Comparison of ENCODE assay signal across 9 mouse cellular contexts in the genomic region with DNA sequence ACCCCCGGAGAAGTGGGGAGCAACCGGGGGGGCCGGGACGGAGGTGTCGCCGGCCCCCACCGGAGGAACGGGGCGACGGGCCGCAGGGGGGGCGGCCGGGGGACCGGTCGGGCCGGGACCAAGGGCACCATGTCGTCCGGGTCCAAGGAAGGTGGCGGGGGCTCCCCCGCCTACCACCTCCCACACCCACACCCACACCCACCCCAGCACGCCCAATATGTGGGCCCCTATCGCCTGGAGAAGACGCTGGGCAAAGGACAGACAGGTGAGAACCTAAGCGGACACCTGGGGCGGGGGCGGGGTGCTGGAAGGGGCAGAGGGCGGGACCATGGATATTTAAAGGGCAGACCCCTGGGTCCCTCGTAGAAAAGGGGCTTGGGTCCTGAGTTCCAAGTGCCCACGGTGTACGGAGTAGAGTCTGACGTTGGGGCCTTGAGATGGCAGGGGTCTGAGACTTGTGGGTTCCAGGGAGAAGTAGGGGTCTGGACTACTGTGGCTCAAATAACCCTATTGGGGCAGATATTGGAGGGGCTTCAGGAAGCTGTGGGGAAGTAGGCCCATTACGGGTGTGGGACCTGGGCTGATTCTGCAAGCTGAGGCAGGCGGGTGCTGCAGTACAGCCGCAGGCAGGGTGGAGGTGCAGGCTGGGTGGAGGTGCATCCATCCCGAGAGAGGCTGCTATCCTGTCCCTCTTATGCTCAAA. TPM values are rescaled to one million over a fixed set of nuclear protein-coding genes. Genes with fewer than 3 reads are reported as not detected.
DNase-seq lines count a peak whose midpoint lies in the region; ATAC-seq and TF ChIP-seq lines count a peak whose summit lies in the region.
"Had no signal": no experiment of that assay in that cellular context is flagged by ENCODE, and none has a peak within 500 bp of the region (broad histone marks: within the 10 kb centered on the region; RNA-seq: fewer than 3 reads in every experiment).

No protein-coding gene starts in this region.

- WGBS in heart, embryonic 12.5 days, result 10% methylated on average over 19 of the region's 35 CpGs
- WGBS in limb, embryonic 10.5 days, result 6% methylated on average over 26 of the region's 35 CpGs
- WGBS in olfactory bulb, adult 2 months, result 3% methylated on average over 35 of the region's 35 CpGs

- H3K4me3 ChIP-seq in heart, embryonic 12.5 days, result peak overlapping the region; percentile 92
- H3K4me3 ChIP-seq in embryonic fibroblast, embryonic 13.5 days (ENCODE audit: insufficient read depth, low read length), result peak overlapping the region; percentile 60
- H3K4me3 ChIP-seq in limb, embryonic 10.5 days, result peak overlapping the region; percentile 98
- peak overlapping the region; percentile 71 for H3K4me3 ChIP-seq in olfactory bulb, adult 2 months (ENCODE audit: insufficient read depth, low read depth, low read length)

- H3K9ac ChIP-seq in heart, embryonic 12.5 days, result peak overlapping the region; percentile 99

- TF ChIP-seq POLR2A in embryonic fibroblast, embryonic 13.5 days (IDR thresholded peaks at IDR 0.05; ENCODE audit: low read depth, low read length), result no peak
- no peak for TF ChIP-seq POLR2A in olfactory bulb, adult 2 months (IDR thresholded peaks at IDR 0.05; ENCODE audit: insufficient read depth, low read depth, low read length)

- TF ChIP-seq CTCF in embryonic fibroblast, embryonic 13.5 days (IDR thresholded peaks at IDR 0.05; ENCODE audit: borderline replicate concordance, insufficient read depth, low read length), result no peak
- no peak for TF ChIP-seq CTCF in olfactory bulb, adult 2 months (IDR thresholded peaks at IDR 0.05; ENCODE audit: insufficient read depth, low read depth, low read length)

- ATAC-seq in heart, embryonic 12.5 days (ENCODE audit: insufficient number of reproducible peaks, low FRiP score), result peak; percentile 64

- peaks cover 20% of the 10 kb centered on the region for H3K4me1 ChIP-seq in heart, embryonic 12.5 days (replicated peaks)
- no peaks in the 10 kb centered on the region for H3K4me1 ChIP-seq in embryonic fibroblast, embryonic 13.5 days (ENCODE audit: control insufficient read depth, insufficient read depth, low read length)
- peaks cover 18% of the 10 kb centered on the region for H3K4me1 ChIP-seq in limb, embryonic 10.5 days
- peaks cover 9% of the 10 kb centered on the region; the same call in 1 of the 2 replicates for H3K4me1 ChIP-seq in olfactory bulb, adult 2 months (ENCODE audit: control insufficient read depth, insufficient read depth, low read length)

- no peaks in the 10 kb centered on the region for H3K27me3 ChIP-seq in heart, embryonic 12.5 days (replicated peaks)
- no peaks in the 10 kb centered on the region for H3K27me3 ChIP-seq in limb, embryonic 10.5 days (ENCODE audit: low read depth, poor library complexity, severe bottlenecking)

- peaks cover 36% of the 10 kb centered on the region for H3K36me3 ChIP-seq in heart, embryonic 12.5 days
- H3K36me3 ChIP-seq in limb, embryonic 10.5 days, result peaks cover 37% of the 10 kb centered on the region

- peak overlapping the region; percentile 97 for H3K4me2 ChIP-seq in heart, embryonic 12.5 days

- H3K9me3 ChIP-seq in heart, embryonic 12.5 days (replicated peaks), result no peaks in the 10 kb centered on the region
- H3K9me3 ChIP-seq in limb, embryonic 10.5 days (replicated peaks), result no peaks in the 10 kb centered on the region

- no peak for DNase-seq in heart, postnatal 10 days
- peak; percentile 26 for DNase-seq in NIH3T3 (ENCODE audit: low read depth)
- peak; percentile 55 for DNase-seq in limb, embryonic 10.5 days (ENCODE audit: low spot score)
- DNase-seq in spleen, postnatal 36 days (ENCODE audit: low spot score in 2 of 2), result no peak
- DNase-seq in layer of hippocampus, adult 18-20 months (ENCODE audit: low spot score in 2 of 2), result no peak

- intact Hi-C loops in heart, postnatal 10 days (cut with DNase I), result no loop called here

- peak overlapping the region; percentile 74 for H3K27ac ChIP-seq in heart, embryonic 12.5 days (ENCODE audit: poor library complexity, severe bottlenecking)
- no peak overlapping the region for H3K27ac ChIP-seq in embryonic fibroblast, embryonic 13.5 days (ENCODE audit: insufficient read depth, low read length)
- peak overlapping the region; percentile 99 for H3K27ac ChIP-seq in limb, embryonic 10.5 days
- no peak overlapping the region for H3K27ac ChIP-seq in olfactory bulb, adult 2 months (ENCODE audit: insufficient read depth, low read depth, low read length)

RNA-seq across cellular contexts. Expression of gene Brsk1, which starts 0.7 kb away (rescaled TPM):
- polyA plus RNA-seq in heart, embryonic 12.5 days (2016; fragmentation: Nextera tagmentation; extraction: Ambion mirVana), result 1.0 and 1.7 TPM in 2 replicates
- total RNA-seq in heart, postnatal 10 days (2021), result 1 to 10 TPM; 2.5 to 3.8 TPM
- polyA plus RNA-seq in embryonic fibroblast, embryonic 13.5 days (2011; ENCODE audit: insufficient read length, low read depth, missing spikeins), result 11.3 and 15.1 TPM in 2 replicates
- 1.3 TPM in 2 replicates for polyA plus RNA-seq in limb, embryonic 10.5 days (2016; fragmentation: Nextera tagmentation; extraction: Ambion mirVana)
- polyA plus RNA-seq in olfactory bulb, adult 2 months (2012; ENCODE audit: insufficient read depth, insufficient read length, low replicate concordance, missing spikeins), result not detected in 2 replicates
- 100 to 1,000 TPM; 368 to 369 TPM for total RNA-seq in layer of hippocampus, adult 18-20 months (2021)

RNA-seq across cellular contexts. Expression of gene Hspbp1, which starts 6.2 kb away (rescaled TPM):
- polyA plus RNA-seq in heart, embryonic 12.5 days (2016; fragmentation: Nextera tagmentation; extraction: Ambion mirVana), result 78.2 and 84.7 TPM in 2 replicates
- total RNA-seq in heart, postnatal 10 days (2021), result 10 to 100 TPM; 45.0 to 46.7 TPM
- polyA plus RNA-seq in embryonic fibroblast, embryonic 13.5 days (2011; ENCODE audit: insufficient read length, low read depth, missing spikeins), result 31.3 and 32.1 TPM in 2 replicates
- 123 and 130 TPM in 2 replicates for polyA plus RNA-seq in limb, embryonic 10.5 days (2016; fragmentation: Nextera tagmentation; extraction: Ambion mirVana)
- not detected in 2 replicates for polyA plus RNA-seq in olfactory bulb, adult 2 months (2012; ENCODE audit: insufficient read depth, insufficient read length, low replicate concordance, missing spikeins)
- 10 to 100 TPM; 82.7 to 92.4 TPM for total RNA-seq in layer of hippocampus, adult 18-20 months (2021)

RNA-seq across cellular contexts. Expression of gene Ppp6r1, which starts 32.3 kb away (rescaled TPM):
- polyA plus RNA-seq in heart, embryonic 12.5 days (2016; fragmentation: Nextera tagmentation; extraction: Ambion mirVana), result 9.8 and 10.2 TPM in 2 replicates
- 10 to 100 TPM; 77.3 to 80.7 TPM for total RNA-seq in heart, postnatal 10 days (2021)
- polyA plus RNA-seq in embryonic fibroblast, embryonic 13.5 days (2011; ENCODE audit: insufficient read length, low read depth, missing spikeins), result 47.6 and 60.3 TPM in 2 replicates
- polyA plus RNA-seq in limb, embryonic 10.5 days (2016; fragmentation: Nextera tagmentation; extraction: Ambion mirVana), result 10.6 and 11.4 TPM in 2 replicates
- 310 and 891 TPM in 2 replicates for polyA plus RNA-seq in olfactory bulb, adult 2 months (2012; ENCODE audit: insufficient read depth, insufficient read length, low replicate concordance, missing spikeins)
- 100 to 1,000 TPM; 127 TPM for total RNA-seq in layer of hippocampus, adult 18-20 months (2021)

RNA-seq across cellular contexts. Expression of gene Tmem150b, which starts 33.9 kb away (rescaled TPM):
- polyA plus RNA-seq in heart, embryonic 12.5 days (2016; fragmentation: Nextera tagmentation; extraction: Ambion mirVana), result 0.08 TPM in 1 of 2 replicates, not detected in the other
- under 1 TPM in 1 of 2 experiments, not detected in 1; 0.20 TPM for total RNA-seq in heart, postnatal 10 days (2021)
- polyA plus RNA-seq in embryonic fibroblast, embryonic 13.5 days (2011; ENCODE audit: insufficient read length, low read depth, missing spikeins), result not detected in 2 replicates
- 0.13 TPM in 1 of 2 replicates, not detected in the other for polyA plus RNA-seq in limb, embryonic 10.5 days (2016; fragmentation: Nextera tagmentation; extraction: Ambion mirVana)
- polyA plus RNA-seq in olfactory bulb, adult 2 months (2012; ENCODE audit: insufficient read depth, insufficient read length, low replicate concordance, missing spikeins), result not detected in 2 replicates
- under 1 TPM; 0.10 to 0.15 TPM for total RNA-seq in layer of hippocampus, adult 18-20 months (2021)
- total RNA-seq: CH12.LX had no signal

RNA-seq across cellular contexts. Expression of gene Kmt5c, which starts 48.8 kb away (rescaled TPM):
- 60.7 and 65.0 TPM in 2 replicates for polyA plus RNA-seq in heart, embryonic 12.5 days (2016; fragmentation: Nextera tagmentation; extraction: Ambion mirVana)
- 10 to 100 TPM; 32.1 to 37.1 TPM for total RNA-seq in heart, postnatal 10 days (2021)
- polyA plus RNA-seq in embryonic fibroblast, embryonic 13.5 days (2011; ENCODE audit: insufficient read length, low read depth, missing spikeins), result 15.9 and 18.3 TPM in 2 replicates
- polyA plus RNA-seq in limb, embryonic 10.5 days (2016; fragmentation: Nextera tagmentation; extraction: Ambion mirVana), result 88.9 and 100 TPM in 2 replicates
- not detected in 2 replicates for polyA plus RNA-seq in olfactory bulb, adult 2 months (2012; ENCODE audit: insufficient read depth, insufficient read length, low replicate concordance, missing spikeins)
- total RNA-seq in layer of hippocampus, adult 18-20 months (2021), result 10 to 100 TPM; 28.3 to 30.3 TPM

Comparison
In these comparisons a context has a peak if more than half of its experiments do, and no peak if none do; other contexts are left out.
1. H3K27ac ChIP-seq: peak in heart, embryonic 12.5 days (single experiment) and limb, embryonic 10.5 days (single experiment); none in embryonic fibroblast, embryonic 13.5 days (single experiment) and olfactory bulb, adult 2 months (single experiment).
2. DNase-seq: peak in NIH3T3 (single experiment) and limb, embryonic 10.5 days (single experiment); none in heart, postnatal 10 days (0 of 2), spleen, postnatal 36 days (0 of 2) and layer of hippocampus, adult 18-20 months (0 of 2).
3. RNA of gene Hspbp1, which starts 6.2 kb away (polyA plus RNA-seq): 123 to 130 TPM in limb, embryonic 10.5 days, 78.2 to 84.7 TPM in heart, embryonic 12.5 days and 31.3 to 32.1 TPM in embryonic fibroblast, embryonic 13.5 days; not detected in olfactory bulb, adult 2 months; every median in the first group is over 10 times any median in the second.
4. Peak in every context shown above with its lines, with median percentiles within 50 percentile points of each other: H3K4me3 ChIP-seq.